Mouse (Mus musculus) layer of hippocampus, adult 11-12 months (tissue): Measurements from ENCODE around the gene Hpse.

Experiments
- DNase-seq: peaks from one replicate; pipeline ENCODE4 v3.0.0; 2022; ENCODE audit warnings: low spot score

Gene Hpse

GRCm38 (mm10) chr5:100642316-100642715 lies 77.2 kb downstream of the Hpse start:
- DNase-seq: no peak

GRCm38 (mm10) chr5:100638483-100638882 lies 81.0 kb downstream of the Hpse start:
- DNase-seq: no peak

- no peak for DNase-seq
Observed at GRCm38 (mm10) chr5:100636794-100637544, 82.5 kb downstream of the Hpse start.

- no peak for DNase-seq
Observed at GRCm38 (mm10) chr5:100635908-100636307, 83.6 kb downstream of the Hpse start.

- no peak for DNase-seq
Observed at GRCm38 (mm10) chr5:100634885-100635478, 84.5 kb downstream of the Hpse start.

GRCm38 (mm10) chr5:100632540-100633129 lies 86.9 kb downstream of the Hpse start:
- no peak for DNase-seq
